Mouse (Mus musculus) hindbrain, postnatal 0 days (tissue): Measurements from ENCODE around the gene Mgrn1. TPM values are rescaled to one million over a fixed set of nuclear protein-coding genes. Genes with fewer than 3 reads are reported as not detected.

Experiments
- ATAC-seq: fragments of 200-750 bp; cut with Nextera tagmentation; 2 replicates; pipeline ENCODE4 v1.8.0; 2017; ENCODE audit warnings: mild to moderate bottlenecking, moderate TSS enrichment, moderate library complexity
- DNase-seq: peaks from one replicate; pipeline ENCODE4 v3.0.0-alpha.2; 2015; ENCODE audit warnings: low spot score
- H3K27ac ChIP-seq: fragments of 300-500 bp; sonication (generic); 2 replicates; pipeline ENCODE4 v1.5.1; 2014; ENCODE audit warnings: mild to moderate bottlenecking
- H3K27me3 ChIP-seq: fragments of 300-500 bp; sonication (generic); 2 replicates; pipeline ENCODE4 v1.6.1; 2014; ENCODE audit warnings: low read length, mixed read lengths; ENCODE audit not compliant: insufficient read depth
- H3K36me3 ChIP-seq: fragments of 300-500 bp; sonication (generic); 2 replicates; pipeline ENCODE4 v1.6.1; 2014; ENCODE audit warnings: low read length, mixed read lengths; ENCODE audit not compliant: insufficient read depth
- H3K4me1 ChIP-seq: fragments of 300-500 bp; sonication (generic); 2 replicates; pipeline ENCODE4 v1.6.1; 2014; ENCODE audit warnings: antibody characterized with exemption, low read length, mixed read lengths; ENCODE audit not compliant: insufficient read depth
- H3K4me2 ChIP-seq: fragments of 300-500 bp; sonication (generic); 2 replicates; pipeline ENCODE4 v1.6.1; 2014; ENCODE audit warnings: low read depth, mild to moderate bottlenecking, low read length, moderate library complexity, mixed read lengths
- H3K4me3 ChIP-seq: fragments of 300-500 bp; sonication (generic); 2 replicates; pipeline ENCODE4 v1.5.1; 2014; ENCODE audit warnings: low read length
- H3K9ac ChIP-seq: fragments of 300-500 bp; sonication (generic); replicated peaks from 2 replicates; pipeline ENCODE4 v1.6.1; 2014; ENCODE audit warnings: mild to moderate bottlenecking, low read length, moderate library complexity, mixed read lengths
- H3K9me3 ChIP-seq: fragments of 300-500 bp; sonication (generic); 2 replicates; pipeline ENCODE4 v1.6.1; 2016; ENCODE audit warnings: low read length, mixed read lengths
- CTCF ChIP-seq: IDR thresholded peaks from 2 replicates; pipeline ENCODE4 v1.5.1; 2016; ENCODE audit warnings: antibody characterized with exemption, control low read depth, low read depth
- WGBS: fragments of 180-500 bp; shearing (Covaris S2); extraction: QIAGEN DNeasy Blood & Tissue Kit; methylation state at CpG from one replicate; pipeline ENCODE4 v1.1.7; 2014; 5-methylcytosine and 5-hydroxymethylcytosine counted together
- polyA plus RNA-seq: library from polyadenylated mRNA; unstranded; fragments of >200 nt; fragmentation: Nextera tagmentation; extraction: Ambion mirVana; gene quantifications from 2 replicates; pipeline ENCODE4 v1.2.1, GENCODE M21; 2015
- total RNA-seq: library from RNA; depleted of rRNA; stranded (reverse); fragments of >200 nt; gene quantifications from 2 replicates; pipeline ENCODE4 v1.2.3, GENCODE M21; 2014

Mgrn1 gene
- total and polyA plus RNA-seq, 2 experiments from 2014 or later = 126 to 235 TPM

- Histone ChIP-seq H3K9me3 (no peaks in the 10 kb centered on the region), H3K4me1 (no peaks in the 10 kb centered on the region), H3K27ac (peak overlapping the region; percentile 65; the same call in 1 of the 2 replicates), H3K27me3 (no peaks in the 10 kb centered on the region), H3K4me3 (no peak overlapping the region), H3K4me2 (no peak overlapping the region), H3K36me3 (peaks cover 46% of the 10 kb centered on the region), H3K9ac (no peak overlapping the region)
- peak; percentile 69 for ATAC-seq
- WGBS = 33% methylated on average over 12 of the region's 12 CpGs
- DNase-seq = peak; percentile 81
- TF ChIP-seq CTCF = peak; percentile 98
Measured at GRCm38 (mm10) chr16:4913783-4914735, 28.0 kb downstream of the Mgrn1 start.

- ATAC-seq (no peak), DNase-seq (no peak)
- Histone ChIP-seq H3K36me3 (peaks cover 55% of the 10 kb centered on the region), H3K4me1 (no peaks in the 10 kb centered on the region), H3K4me2 (no peak overlapping the region), H3K9me3 (no peaks in the 10 kb centered on the region), H3K27me3 (no peaks in the 10 kb centered on the region), H3K9ac (no peak overlapping the region), H3K27ac (no peak overlapping the region), H3K4me3 (no peak overlapping the region)
- no peak for TF ChIP-seq CTCF
- 92% methylated on average over 3 of the region's 3 CpGs for WGBS
Measured at GRCm38 (mm10) chr16:4915931-4916330, 29.9 kb downstream of the Mgrn1 start.

- Histone ChIP-seq H3K9me3 (no peaks in the 10 kb centered on the region), H3K27me3 (no peaks in the 10 kb centered on the region), H3K4me1 (no peaks in the 10 kb centered on the region), H3K4me3 (no peak overlapping the region), H3K36me3 (peaks cover 49% of the 10 kb centered on the region), H3K9ac (no peak overlapping the region), H3K27ac (no peak overlapping the region), H3K4me2 (no peak overlapping the region)
- no peak for TF ChIP-seq CTCF
- WGBS = 85% methylated on average over 2 of the region's 2 CpGs
- no peak for ATAC-seq
- DNase-seq = no peak
Measured at GRCm38 (mm10) chr16:4916608-4917007, 30.6 kb downstream of the Mgrn1 start.

- H3K9ac ChIP-seq = no peak overlapping the region
- H3K36me3 ChIP-seq = peaks cover 69% of the 10 kb centered on the region
- no peak overlapping the region for H3K4me2 ChIP-seq
- H3K9me3 ChIP-seq = no peaks in the 10 kb centered on the region
- no peak overlapping the region for H3K4me3 ChIP-seq
- DNase-seq (no peak), ATAC-seq (no peak)
- no peak for TF ChIP-seq CTCF
- no peaks in the 10 kb centered on the region for H3K27me3 ChIP-seq
- H3K4me1 ChIP-seq = no peaks in the 10 kb centered on the region
- WGBS = 79% methylated on average over 4 of the region's 4 CpGs
- no peak overlapping the region for H3K27ac ChIP-seq
Measured at GRCm38 (mm10) chr16:4920556-4920955, 34.5 kb downstream of the Mgrn1 start.

GRCm38 (mm10) chr16:4922481-4922880 is 36.4 kb downstream of the Mgrn1 start:
- Histone ChIP-seq H3K27ac (no peak overlapping the region), H3K9ac (no peak overlapping the region), H3K9me3 (no peaks in the 10 kb centered on the region), H3K4me3 (no peak overlapping the region), H3K27me3 (no peaks in the 10 kb centered on the region), H3K4me1 (no peaks in the 10 kb centered on the region), H3K4me2 (no peak overlapping the region), H3K36me3 (peaks cover 72% of the 10 kb centered on the region)
- DNase-seq = no peak
- TF ChIP-seq CTCF = no peak
- 95% methylated on average over 6 of the region's 6 CpGs for WGBS
- no peak for ATAC-seq

- Histone ChIP-seq H3K4me2 (no peak overlapping the region), H3K4me1 (no peaks in the 10 kb centered on the region), H3K9me3 (no peaks in the 10 kb centered on the region), H3K4me3 (no peak overlapping the region), H3K27me3 (no peaks in the 10 kb centered on the region), H3K9ac (no peak overlapping the region), H3K27ac (no peak overlapping the region), H3K36me3 (peaks cover 79% of the 10 kb centered on the region)
- no peak for TF ChIP-seq CTCF
- no peak for ATAC-seq
- DNase-seq = no peak
- 96% methylated on average over 5 of the region's 5 CpGs for WGBS
Measured at GRCm38 (mm10) chr16:4923996-4924395, 37.9 kb downstream of the Mgrn1 start.

GRCm38 (mm10) chr16:4927967-4928366 is 41.9 kb downstream of the Mgrn1 start:
- Histone ChIP-seq H3K36me3 (peaks cover 86% of the 10 kb centered on the region), H3K4me1 (no peaks in the 10 kb centered on the region), H3K27me3 (no peaks in the 10 kb centered on the region), H3K4me3 (no peak overlapping the region), H3K9me3 (no peaks in the 10 kb centered on the region), H3K4me2 (no peak overlapping the region), H3K9ac (no peak overlapping the region), H3K27ac (no peak overlapping the region)
- no peak for DNase-seq
- ATAC-seq = no peak
- TF ChIP-seq CTCF = no peak
- 89% methylated on average over 7 of the region's 7 CpGs for WGBS
